Mouse (Mus musculus) naive thymus-derived CD4-positive, alpha-beta T cell, adult 2 months (primary cell): ENCODE data around the gene Gorasp1.

ENCODE experiments used
- DNase-seq: peaks from one replicate; pipeline ENCODE4 v3.0.0-alpha.2; 2011; ENCODE audit warnings: low read depth

Gene Gorasp1

DNA sequence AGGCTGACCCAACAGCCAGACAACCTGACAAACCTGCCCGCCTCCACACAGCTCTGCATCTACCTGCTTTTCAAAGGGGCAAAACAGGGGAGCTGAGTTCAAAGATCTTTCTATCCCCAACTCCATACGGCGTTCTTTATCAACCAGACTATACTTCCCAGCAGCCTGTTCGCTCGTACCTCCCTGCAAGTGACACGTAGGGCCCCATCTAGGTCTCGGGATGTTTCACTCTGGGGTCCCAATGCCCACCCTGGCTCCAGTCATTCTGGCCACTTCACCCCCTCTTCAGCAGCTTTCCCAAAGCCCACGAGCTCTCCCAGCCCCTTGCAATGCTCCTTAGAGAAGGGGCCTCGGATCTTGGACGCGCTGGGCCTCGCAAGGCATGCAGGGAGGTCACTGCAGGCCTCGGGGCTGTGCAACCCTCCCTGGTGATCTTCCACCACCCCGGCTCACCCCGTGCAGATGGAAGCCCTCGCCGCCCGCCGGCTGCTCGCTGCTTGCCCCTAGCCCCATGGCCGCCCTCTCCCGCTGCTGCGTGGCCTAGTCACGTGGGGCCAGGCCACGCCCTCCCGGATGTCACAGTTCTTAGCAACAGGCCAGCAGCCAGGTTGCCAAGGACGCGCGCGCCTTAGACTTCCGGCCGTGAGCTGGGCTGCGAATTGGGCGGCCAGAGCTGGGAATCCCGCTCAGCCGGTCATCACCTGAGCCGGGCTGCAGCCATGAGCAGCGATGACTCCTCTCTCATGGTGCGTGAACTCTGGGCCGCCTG is at the start of gene Gorasp1, which contains the start of gene Ttc21a:
Gorasp1 (minus strand) TSS at position 561 of the 769 bp plus-strand sequence.
Ttc21a (plus strand) TSS at position 602 of the 769 bp plus-strand sequence.
- DNase-seq = peak; percentile 95

DNA sequence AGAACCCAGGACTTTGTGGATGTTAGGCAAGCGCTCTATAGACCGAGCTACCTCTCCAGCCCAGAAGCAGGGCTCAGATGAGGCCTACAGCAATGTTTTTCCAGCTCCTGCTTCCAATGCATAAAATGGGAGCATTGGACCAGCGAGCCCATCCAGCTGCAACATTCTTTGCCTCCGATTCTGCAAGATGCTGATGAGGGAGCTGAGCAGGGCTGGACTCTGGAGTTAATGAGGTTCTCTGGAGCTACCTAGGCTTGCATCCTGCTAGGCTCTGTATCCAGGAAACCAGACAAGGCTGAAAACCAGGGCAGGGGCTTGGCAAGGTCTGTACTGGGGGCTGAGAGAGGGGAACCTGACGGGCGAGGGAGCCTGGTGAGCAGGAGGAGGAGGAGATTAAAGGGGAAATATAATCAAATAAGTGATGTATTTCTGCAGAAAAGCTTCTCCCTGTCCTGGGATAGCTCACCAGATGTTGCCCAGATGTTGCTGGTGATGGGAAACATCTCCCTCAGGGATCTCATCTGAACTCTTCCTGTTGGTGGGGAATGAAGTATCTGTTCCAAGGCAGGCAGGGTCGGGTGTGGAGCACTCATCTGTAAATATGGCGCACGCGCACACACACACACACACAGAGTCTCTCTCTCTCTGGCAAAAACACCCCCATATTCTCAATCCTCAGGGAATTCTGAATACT is 48.7 kb upstream of the Gorasp1 start:
- DNase-seq = no peak

DNA sequence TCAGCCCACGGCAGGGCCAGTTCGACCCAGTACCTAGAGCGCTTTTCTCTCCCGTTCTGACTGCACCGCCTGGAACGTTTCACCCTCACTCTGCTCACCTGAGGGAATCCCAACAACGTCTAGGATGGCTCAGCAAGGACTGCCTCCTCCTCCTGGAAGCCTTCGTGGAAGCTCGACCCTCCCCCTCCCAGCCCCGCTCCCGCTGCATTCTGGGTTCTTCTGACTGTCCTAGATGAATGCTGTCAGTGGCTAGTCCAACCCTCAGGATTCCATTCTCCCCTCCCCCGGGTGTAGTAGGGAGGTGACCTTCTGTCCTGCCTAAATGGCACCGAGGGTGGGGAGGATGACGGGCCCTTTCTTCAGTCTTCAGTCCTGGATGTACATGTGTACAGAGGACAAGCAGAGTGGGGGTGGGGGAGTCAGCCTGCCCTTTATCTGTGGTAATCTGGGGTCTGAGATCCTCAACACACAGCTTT is 47.2 kb upstream of the Gorasp1 start, which contains the start of gene Csrnp1:
Csrnp1 (minus strand) TSS at position 123 of the 476 bp plus-strand sequence.
- DNase-seq = peak; percentile 41

DNA sequence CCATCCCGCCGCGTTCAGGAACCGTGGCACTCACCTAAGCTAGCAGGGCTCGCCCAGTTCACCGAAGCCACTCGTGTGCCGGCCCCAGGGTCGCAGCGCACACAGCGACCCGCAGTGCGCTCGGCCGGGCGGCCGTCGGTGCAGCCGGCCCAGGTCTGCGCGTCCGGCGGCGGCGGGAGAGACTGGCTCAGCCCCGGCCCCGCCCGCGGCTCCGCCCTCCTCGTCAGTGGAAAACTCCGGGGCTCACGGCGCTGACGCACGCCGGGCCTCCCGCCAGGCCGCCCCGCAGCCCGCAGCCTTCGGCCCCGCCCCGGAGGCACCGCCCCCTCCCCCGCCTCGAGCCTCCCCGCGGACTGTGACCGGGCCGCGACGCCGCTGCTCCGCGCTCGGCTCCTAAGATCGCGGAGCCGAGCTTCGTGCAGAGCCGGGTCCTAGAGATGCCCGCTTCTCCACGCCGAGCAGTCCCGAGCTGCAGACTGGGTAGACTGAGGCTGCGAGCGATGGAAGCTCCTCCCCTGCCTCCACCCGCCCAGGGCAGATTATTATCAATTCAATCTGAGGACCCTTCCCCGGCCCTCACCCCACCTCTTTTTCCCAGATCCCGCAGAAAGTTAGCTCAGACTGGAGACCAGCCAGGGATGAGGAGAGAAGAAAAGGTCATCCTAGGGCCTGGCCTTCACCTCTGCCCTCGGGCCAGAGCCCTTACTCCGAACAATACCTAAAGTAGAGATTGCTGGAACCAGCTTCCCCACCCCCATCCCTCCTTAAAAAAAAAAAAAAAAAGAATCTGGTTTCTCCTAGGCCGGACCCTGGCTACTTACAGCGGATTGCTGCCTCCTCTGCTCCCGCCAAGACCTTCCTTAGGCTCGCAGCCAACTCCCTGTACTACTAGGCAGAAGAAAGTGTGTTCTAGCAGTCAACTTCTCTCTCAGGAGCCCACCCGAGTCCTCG is 46.5 kb upstream of the Gorasp1 start:
- DNase-seq = peak; percentile 92

DNA sequence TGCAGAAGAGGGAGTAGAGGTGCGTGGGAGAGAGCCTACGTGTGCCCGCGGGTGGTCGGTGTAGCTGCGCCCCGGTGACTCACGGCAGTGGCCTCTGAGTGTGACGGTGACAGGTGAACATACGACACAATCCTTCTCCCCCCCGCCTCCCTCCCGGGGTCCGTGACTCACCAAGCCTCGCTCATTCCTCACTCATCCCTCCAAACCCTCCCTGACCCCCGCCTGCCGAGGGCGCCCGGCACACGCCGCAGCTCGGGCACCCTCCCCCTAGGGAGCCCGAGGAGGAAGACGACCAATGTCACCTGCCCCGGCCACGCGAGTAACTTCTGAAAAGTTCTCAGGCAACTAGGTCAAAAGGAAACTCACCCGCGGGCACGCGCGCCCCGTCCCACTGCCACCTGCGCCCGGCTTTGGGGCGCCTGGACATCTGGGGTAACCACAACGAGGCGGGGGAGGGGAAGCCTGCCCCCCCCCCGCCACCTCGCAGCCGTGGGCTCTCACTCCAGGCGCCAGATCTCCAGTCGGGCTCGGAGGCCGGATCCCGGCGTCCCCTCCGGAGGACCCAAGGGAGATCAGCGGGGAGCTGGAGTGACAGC is 45.7 kb upstream of the Gorasp1 start:
- peak; percentile 84 for DNase-seq

DNA sequence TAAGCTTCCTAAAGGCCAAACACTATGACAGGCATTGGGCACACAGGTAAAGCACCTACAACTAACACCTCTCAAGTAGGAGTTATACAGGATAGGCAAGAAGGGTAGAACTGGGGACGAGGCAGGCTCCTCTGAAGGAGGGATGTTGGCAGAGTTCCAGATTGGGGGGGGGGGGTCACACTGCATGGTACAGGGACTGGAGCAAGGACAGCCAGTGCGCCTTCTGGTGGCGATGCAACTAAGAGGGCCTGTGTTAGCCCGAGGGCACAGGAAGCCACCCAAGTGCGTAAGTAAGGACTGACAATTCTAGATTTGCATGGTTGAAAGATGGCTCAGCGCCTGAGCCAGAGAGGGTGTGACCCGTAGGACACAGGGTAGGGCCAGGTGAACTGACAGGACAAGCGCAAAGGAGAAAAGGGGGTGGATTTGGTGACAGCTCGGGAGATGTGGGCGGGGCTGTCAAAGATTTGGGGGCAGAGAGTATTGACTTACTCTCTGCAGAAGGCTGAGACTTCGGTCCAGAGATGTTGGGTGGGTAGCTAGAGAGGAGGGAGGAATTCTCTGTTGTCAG is 45.0 kb upstream of the Gorasp1 start:
- DNase-seq = peak; percentile 92

DNA sequence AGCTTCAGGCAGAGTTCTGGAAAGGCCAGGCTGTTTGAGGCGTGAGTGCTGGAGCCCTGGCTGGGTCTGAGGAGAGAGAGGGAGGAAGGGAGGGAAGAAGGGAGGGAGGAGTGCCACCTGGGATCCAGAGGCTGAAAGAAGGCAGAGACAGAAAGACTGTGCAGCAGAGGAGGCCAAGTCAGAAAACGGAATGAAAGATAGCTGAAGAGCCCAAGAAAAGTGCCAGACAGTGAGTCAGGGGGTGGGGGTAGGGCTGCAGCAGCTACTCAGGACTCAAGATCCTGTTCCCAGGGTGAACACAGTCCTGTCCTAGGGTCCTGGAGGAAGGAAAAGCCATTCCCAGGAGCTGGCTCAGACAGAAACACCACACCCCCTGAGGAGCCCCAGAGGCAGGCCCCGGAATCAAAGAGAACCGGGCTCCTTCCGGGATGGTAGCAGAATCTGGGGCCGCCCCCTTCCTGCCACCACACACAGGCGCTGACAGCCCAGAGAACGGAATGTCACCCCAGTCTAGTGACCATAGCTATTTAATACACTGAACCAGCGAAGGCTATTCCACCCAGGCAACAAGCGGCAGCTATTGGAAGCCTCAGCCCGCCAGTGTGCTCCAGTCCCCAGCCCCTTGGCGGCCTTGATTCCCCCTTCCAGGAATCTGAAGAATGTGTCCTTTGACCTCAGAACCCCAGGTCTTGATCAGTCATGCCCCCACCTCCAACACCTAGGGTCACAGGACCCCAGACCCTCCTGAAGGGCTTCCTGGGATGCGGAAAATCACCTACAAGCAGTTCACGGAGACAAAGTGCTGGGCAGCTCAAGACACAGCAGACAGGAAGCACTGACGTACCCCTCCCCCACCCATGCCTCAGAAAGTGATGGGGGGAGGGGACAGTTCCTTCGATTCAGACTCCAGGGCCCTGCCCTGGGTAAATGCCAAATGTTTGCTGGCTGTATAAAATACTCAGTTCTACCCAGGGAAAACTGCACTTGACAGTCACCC is 44.1 kb upstream of the Gorasp1 start:
- DNase-seq = peak; percentile 92

DNA sequence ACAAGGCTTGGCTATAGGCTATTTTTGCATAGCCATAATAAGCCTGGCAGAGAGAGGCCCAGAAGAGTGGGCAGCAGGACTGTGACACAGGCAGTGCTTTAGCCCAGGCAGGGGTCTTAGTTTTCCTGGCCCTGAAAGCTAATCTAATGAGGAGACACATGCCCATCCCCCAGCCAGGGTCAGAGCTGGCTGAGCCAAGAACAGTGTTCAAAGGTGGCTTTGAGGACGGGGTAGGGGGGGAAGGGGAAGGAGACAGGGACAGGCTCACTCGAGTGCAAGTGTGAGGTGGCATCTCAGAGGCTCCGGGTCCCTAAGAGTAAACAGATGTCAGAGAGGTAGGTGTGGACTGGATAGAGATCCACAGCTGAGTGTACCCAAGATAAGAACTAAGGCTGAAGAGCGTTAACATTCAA is 43.4 kb upstream of the Gorasp1 start:
- peak; percentile 49 for DNase-seq

DNA sequence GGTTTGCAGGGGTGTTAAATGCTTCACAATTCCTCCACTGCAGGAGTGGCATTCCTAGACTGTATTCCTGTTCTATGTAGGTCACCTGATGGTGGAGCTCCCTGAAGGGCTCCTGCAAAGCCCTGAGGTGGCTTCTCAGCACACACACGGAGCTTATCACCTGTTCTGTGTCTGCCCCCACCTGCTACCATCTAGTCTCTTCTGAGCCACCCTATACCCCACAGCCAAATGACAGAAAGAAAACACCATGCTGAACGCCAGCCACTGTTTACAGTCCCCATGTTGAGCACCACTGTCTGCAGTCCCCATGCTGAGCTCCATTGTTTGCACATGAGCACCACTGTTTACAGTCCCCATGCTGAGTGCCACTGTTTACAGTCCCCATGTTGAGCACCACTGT is 42.4 kb upstream of the Gorasp1 start:
- no peak for DNase-seq

DNA sequence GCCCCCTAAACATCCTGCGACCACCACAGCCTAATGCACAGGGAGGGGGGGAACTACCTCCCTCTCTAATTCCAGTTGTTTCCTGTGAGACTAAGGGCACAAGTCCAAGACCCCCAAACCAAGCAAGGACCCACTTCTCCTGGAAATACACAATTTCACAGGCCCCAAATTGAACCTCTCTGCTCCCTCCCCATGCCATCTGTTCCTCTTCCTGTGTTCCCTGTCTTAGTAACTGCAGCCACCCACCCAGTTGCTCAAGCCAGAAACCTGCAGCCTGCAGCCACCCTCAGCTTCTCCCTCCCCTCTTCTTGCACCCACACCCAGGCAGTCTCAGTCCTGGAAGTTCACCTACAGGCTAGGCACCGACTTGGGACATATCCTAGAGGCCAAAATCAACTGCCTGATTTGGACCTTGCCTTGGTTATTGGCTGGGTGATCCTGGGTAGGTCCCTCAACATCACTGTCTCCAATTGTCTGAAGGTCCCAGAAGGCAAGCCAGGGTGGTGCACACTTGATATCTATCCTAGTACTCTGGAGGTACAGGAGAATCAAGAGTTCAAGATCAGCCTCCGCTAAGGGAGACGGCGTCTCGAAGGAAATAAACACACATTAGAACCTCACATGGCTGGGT is 41.6 kb upstream of the Gorasp1 start:
- DNase-seq = peak; percentile 40

DNA sequence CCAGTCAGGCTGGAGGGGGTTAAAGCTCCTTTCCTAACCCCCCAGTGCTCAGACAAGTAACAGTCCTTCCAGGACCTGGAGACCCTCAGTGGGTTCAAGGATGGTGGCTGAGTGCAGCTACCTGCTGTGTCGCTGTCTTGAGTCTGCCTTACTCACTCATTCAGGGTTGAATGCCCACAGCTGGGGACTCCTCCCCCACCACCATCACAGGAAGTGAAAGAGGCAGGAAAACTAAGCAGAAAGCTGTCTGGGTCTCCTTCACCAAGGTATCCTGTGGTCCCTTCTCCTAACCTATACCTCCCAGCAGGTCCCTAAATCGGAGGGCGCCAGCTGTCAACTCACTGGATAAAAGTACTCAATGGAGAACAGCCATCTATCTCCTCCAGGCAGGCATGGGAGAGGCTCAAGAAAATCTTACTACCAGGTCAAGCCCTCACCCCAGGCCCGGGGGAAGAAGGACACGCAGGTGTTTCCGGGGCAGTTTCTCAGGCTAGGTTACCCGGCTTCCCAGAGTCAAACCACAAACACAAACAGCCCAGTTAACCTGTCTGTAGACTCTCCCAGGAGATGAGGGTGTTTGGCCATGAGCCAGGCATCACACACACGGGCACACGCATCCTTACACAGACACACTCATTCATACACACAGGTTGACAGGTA is 40.9 kb upstream of the Gorasp1 start:
- DNase-seq = peak; percentile 75

DNA sequence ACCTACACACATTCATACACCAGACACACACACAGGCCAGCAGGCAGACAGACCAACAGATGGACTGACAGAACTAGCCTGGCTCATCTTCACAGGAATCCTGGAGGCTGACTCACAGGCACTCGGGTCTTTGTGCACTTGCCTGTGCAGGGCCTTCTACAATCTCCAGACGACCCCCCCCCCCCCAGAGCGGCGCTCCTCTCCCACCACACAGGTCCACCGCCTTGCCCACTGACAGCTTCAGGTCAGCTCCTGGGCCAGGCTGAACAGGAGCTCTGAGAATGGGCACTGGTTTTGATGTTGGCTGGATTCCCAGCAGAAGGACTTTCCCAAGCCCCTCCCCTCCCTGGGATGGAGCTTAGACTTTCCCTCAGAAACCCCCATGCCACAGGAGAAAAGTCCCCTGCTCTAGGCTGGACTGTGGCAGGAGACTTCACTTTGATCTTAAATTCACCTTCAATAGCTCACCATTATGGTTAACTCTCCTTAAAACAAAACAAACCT is 40.2 kb upstream of the Gorasp1 start:
- no peak for DNase-seq

DNA sequence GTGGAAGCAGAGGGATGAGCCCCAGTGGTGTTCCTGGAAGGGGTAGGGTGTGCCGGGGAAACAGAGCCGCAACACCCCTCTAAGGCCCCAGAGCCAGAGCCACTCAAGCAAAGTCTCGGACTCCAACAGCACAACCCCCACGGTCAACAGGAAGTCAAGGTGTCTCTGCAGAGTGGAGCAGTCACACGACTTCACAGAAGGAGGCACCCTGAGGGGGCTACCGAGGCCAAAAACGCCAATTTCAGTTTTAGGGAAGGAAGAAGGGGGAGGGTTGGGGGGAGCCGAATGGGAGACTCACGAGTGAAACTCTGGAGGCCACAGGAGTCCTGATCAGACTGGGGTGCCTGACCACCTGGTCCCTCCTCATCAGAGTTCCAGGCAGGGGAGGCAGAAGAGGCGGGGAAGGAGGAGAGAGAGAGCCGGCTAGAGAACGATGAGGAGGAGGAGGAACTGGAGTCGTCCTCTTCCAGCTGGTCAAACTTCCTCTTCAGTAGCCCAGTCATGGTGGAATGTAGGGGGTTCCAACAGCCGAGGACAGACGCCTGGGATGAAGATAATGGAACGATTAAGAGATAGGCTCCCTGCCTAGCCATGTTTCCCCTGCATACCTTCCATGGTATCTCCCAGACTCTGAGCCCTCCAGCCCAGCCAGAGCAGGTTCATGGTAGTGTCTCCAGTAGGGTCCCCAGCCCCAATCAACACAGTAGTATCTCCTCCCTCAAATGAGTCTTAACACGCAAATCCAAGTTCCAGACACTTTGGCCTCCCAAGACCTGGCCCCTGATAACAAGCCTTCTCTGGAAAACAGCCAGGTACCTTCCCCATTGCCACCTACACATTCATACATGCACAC is 39.6 kb upstream of the Gorasp1 start:
- DNase-seq = peak; percentile 51

DNA sequence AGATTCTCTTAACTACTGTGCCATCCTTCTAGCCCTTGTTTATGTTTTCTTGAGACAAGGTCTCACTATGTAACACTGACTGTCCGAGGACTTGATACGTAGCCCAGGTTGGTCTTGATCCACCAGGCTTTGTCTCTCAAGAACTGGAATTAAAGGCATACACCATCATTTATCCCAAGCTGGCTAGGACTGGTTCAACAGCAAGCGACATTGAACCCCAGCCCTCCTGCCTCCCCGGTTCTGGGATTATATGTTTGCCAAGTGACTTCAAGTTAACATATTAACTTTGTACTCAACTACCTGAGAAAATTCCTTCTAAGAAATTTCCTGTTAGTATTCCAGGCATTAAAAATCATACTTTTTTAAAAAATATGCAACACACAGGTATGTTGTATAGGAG is 37.9 kb upstream of the Gorasp1 start:
- DNase-seq = no peak

DNA sequence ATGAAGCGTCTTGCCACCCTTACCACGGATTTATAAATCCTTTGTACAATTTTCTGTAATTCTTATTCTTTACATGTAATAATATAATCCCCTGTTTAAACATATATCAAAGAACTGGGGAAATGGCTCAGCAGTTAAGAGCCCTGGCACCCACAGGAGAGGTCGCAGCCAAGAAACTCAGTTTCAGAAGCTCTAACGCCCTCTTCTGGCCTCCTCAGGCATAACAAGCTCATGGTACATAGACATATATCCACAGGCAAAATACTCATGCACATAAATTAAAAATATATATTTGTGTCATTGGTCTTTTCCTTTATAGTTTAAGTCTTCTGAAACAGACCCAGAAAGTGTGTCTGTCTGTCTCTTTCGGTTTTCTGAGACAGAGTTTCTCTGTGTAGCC is 37.2 kb upstream of the Gorasp1 start:
- DNase-seq = peak; percentile 57

DNA sequence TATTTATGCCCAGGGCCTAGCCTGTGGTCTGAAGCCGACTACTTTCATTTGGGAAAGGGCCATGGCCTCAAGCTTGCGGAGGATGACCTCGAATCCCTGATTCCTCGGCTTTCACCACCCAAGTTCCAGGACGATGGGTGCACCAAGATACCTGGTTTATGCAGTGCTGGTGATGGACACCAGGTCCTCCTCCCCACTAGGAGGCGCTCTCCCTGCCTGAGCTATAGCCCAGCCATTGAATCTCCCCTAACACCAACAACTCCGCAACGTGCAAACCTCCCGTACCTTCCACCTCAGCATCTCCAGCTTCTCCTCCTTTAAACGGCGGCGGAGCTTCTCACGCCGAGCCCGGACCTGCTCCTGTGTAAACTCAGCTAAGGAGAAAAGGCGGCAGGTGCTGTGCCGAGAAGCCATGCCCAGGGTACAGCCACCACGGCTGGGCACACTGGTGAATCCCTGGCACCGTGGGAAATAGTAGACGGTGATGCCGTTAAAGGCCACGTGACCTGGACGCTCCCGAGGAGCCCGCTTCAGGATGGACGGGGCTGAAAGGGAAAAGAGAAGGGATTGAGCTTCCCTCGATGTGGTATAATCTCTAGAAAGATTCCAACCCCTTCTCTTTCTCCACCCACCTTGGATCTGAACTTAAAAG is 36.6 kb upstream of the Gorasp1 start:
- peak; percentile 74 for DNase-seq

DNA sequence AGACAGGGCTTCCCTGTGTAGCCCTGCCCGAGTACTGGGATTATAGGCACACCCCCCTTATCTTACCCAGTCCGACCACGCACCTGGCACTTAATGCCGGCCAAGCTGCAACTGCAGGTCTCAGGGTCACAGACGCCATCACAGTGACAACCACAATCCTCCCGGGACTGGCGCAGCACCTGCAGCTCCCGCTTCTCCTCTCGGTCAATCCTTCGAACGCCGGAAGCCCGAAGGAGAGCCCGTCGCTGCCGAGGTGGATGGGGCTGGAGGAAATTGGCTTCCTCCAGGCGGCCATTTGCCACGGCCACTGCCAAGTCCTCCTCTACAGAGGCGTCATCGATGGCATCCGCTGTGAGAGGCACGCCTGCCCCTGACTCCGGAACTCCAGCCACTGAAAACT is 35.9 kb upstream of the Gorasp1 start:
- no peak for DNase-seq
